ENCODE assay signal across 11 mouse cellular contexts in the genomic region with DNA sequence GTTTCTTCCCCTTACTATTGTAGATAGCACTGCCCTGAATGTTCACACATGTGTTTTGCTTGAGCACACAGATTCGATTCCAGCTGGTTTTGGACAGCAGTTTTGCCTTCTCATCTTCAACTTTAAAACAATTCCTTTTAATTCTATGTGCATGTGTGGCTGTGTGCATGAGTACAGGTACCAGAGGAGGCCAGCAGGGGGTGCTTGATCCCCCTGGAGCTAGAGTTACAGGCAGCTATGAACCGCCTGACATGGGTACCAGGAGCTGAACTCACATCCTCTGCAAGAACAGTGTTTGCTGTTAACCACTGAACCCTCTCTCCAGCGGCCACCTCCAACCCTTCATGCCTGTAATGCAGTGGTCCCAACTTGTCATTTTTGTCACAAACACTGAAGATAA. TPM values are rescaled to one million over a fixed set of nuclear protein-coding genes. Genes with fewer than 3 reads are reported as not detected.
DNase-seq lines count a peak whose midpoint lies in the region; ATAC-seq and TF ChIP-seq lines count a peak whose summit lies in the region.
"Had no signal": no experiment of that assay in that cellular context is flagged by ENCODE, and none has a peak within 500 bp of the region (broad histone marks: within the 10 kb centered on the region; RNA-seq: fewer than 3 reads in every experiment).

No protein-coding gene starts in this region.

- peak; percentile 55 for DNase-seq in CD4-positive, CD25-positive, alpha-beta regulatory T cell, adult 2 months (ENCODE audit: low read depth, low spot score)
- no peak for DNase-seq in left cerebral cortex, adult 2 months (ENCODE audit: extremely low spot score in 1 of 2, low spot score in 2 of 2)
- DNase-seq in left cerebral cortex, postnatal 4 days = no peak
- DNase-seq in CH12.LX (ENCODE audit: extremely low read depth) = no peak
- DNase-seq in embryonic facial prominence, embryonic 10.5 days (ENCODE audit: low spot score) = peak; percentile 29
- no peak for DNase-seq in ovary, postnatal 36 days (ENCODE audit: low spot score)
- no peak for DNase-seq in heart, postnatal 10 days

- no peak overlapping the region for H3K27ac ChIP-seq in left cerebral cortex, adult 2 months
- no peak overlapping the region for H3K27ac ChIP-seq in CH12.LX (ENCODE audit: insufficient read depth, low read depth)
- H3K27ac ChIP-seq in embryonic facial prominence, embryonic 10.5 days (replicated peaks) = no peak overlapping the region
- H3K27ac ChIP-seq: embryonic facial prominence, embryonic 12.5 days; heart, embryonic 15.5 days had no signal

- WGBS in embryonic facial prominence, embryonic 10.5 days = 93% methylated on average over 3 of the region's 3 CpGs

- dilution Hi-C loops in CH12.LX (cut with MboI; ENCODE audit: extremely low pct_ligation_motif_present, extremely low pct_unique_long_range_greater_than_20kb, low sequenced_read_pairs) = no loop called here

- peaks cover 58 to 63% of the 10 kb centered on the region in 2 experiments for H3K36me3 ChIP-seq in CH12.LX (replicated peaks in 1 of 2; ENCODE audit: control insufficient read depth in 1 of 2, insufficient read depth in 1 of 2, low read length in 1 of 2)
- peaks cover 67% of the 10 kb centered on the region for H3K36me3 ChIP-seq in embryonic facial prominence, embryonic 10.5 days (replicated peaks)

- no peak overlapping the region for H3K4me3 ChIP-seq in left cerebral cortex, adult 2 months
- no peak overlapping the region for H3K4me3 ChIP-seq in CH12.LX (replicated peaks in 1 of 3; ENCODE audit: low read depth in 2 of 3, low read length in 2 of 3, poor library complexity in 1 of 3)
- no peak overlapping the region for H3K4me3 ChIP-seq in embryonic facial prominence, embryonic 10.5 days
- H3K4me3 ChIP-seq: embryonic facial prominence, embryonic 12.5 days; heart, embryonic 15.5 days had no signal

- no peak; the same call in 1 of the 2 replicates for TF ChIP-seq RAD21 in CH12.LX (IDR thresholded peaks at IDR 0.05; ENCODE audit: low read depth, low read length)

- TF ChIP-seq CTCF in left cerebral cortex, adult 2 months (IDR thresholded peaks at IDR 0.05) = peak; percentile 45
- peak in 1 of 2 experiments; percentile 54; a peak in 2 of 4 replicates for TF ChIP-seq CTCF in CH12.LX (conservative IDR thresholded peaks at IDR 0.05 in 1 of 2, IDR thresholded peaks at IDR 0.05 in 1 of 2; ENCODE audit: low read depth in 2 of 2, low read length in 2 of 2)

- peaks cover 2% of the 10 kb centered on the region for H3K9me3 ChIP-seq in CH12.LX (replicated peaks; ENCODE audit: low read length)
- H3K9me3 ChIP-seq in embryonic facial prominence, embryonic 10.5 days = no peaks in the 10 kb centered on the region
- H3K9me3 ChIP-seq: embryonic facial prominence, embryonic 12.5 days; heart, embryonic 15.5 days had no signal

- no peak for ATAC-seq in CD4-positive, CD25-positive, alpha-beta regulatory T cell, adult 4 months

- H3K79me2 ChIP-seq in CH12.LX (replicated peaks; ENCODE audit: control insufficient read depth, extremely low read depth, insufficient read depth, poor library complexity, severe bottlenecking) = peaks cover 25% of the 10 kb centered on the region

- H3K4me2 ChIP-seq in CH12.LX (ENCODE audit: insufficient read depth, low read depth, poor library complexity, severe bottlenecking) = no peak overlapping the region
- H3K4me2 ChIP-seq: embryonic facial prominence, embryonic 12.5 days; heart, embryonic 15.5 days had no signal

- in situ Hi-C loops in CH12.LX (cut with MboI; ENCODE audit: low pct_ligation_motif_present, low pct_unique_long_range_greater_than_20kb, low sequenced_read_pairs) = no loop called here

- peaks cover 9 to 61% of the 10 kb centered on the region in 2 experiments for H3K4me1 ChIP-seq in CH12.LX (ENCODE audit: control insufficient read depth in 1 of 2, insufficient read depth in 2 of 2)
- peaks cover 20% of the 10 kb centered on the region for H3K4me1 ChIP-seq in embryonic facial prominence, embryonic 10.5 days

- no peaks in the 10 kb centered on the region for H3K27me3 ChIP-seq in CH12.LX (replicated peaks)
- no peaks in the 10 kb centered on the region for H3K27me3 ChIP-seq in embryonic facial prominence, embryonic 10.5 days (replicated peaks; ENCODE audit: low read depth, poor library complexity, severe bottlenecking)
- H3K27me3 ChIP-seq: embryonic facial prominence, embryonic 12.5 days; heart, embryonic 15.5 days had no signal

- TF ChIP-seq EP300 in CH12.LX (IDR thresholded peaks at IDR 0.05; ENCODE audit: low read length) = no peak

- TF ChIP-seq POLR2A in CH12.LX (IDR thresholded peaks at IDR 0.05; ENCODE audit: low read depth, low read length) = peak; percentile 5; the same call in 1 of the 2 replicates

- intact Hi-C loops in left cerebral cortex, adult 2 months (cut with DNase I) = no loop called here
- intact Hi-C loops in left cerebral cortex, postnatal 4 days (cut with DNase I) = no loop called here
- intact Hi-C loops in heart, postnatal 10 days (cut with DNase I) = no loop called here

- no peak overlapping the region for H3K9ac ChIP-seq in CH12.LX (ENCODE audit: insufficient read depth, low read depth)
- H3K9ac ChIP-seq: embryonic facial prominence, embryonic 12.5 days; heart, embryonic 15.5 days had no signal

TF ChIP-seq in CH12.LX, 34 proteins besides CTCF, POLR2A, EP300 and RAD21:
- no peak for TF ChIP-seq ZMIZ1 (IDR thresholded peaks at IDR 0.05; ENCODE audit: low read depth, low read length)
- no peak for TF ChIP-seq RCOR1 (conservative IDR thresholded peaks at IDR 0.05; ENCODE audit: low read depth, low read length)
- TF ChIP-seq KAT2A (IDR thresholded peaks at IDR 0.05; ENCODE audit: insufficient replicate concordance, low read length) = no peak
- no peak for TF ChIP-seq NRF1 (IDR thresholded peaks at IDR 0.05; ENCODE audit: low read depth, low read length)
- no peak for TF ChIP-seq ZNF384 (IDR thresholded peaks at IDR 0.05; ENCODE audit: low read depth, low read length)
- no peak for TF ChIP-seq MEF2A (IDR thresholded peaks at IDR 0.05; ENCODE audit: borderline replicate concordance, low read depth, low read length)
- no peak for TF ChIP-seq POLR2AphosphoS2 (IDR thresholded peaks at IDR 0.05; ENCODE audit: low read depth, low read length)
- TF ChIP-seq GABPA (IDR thresholded peaks at IDR 0.05; ENCODE audit: insufficient replicate concordance, low read depth, low read length) = no peak
TF ChIP-seq in CH12.LX: peak in this region for 0.

RNA-seq across cellular contexts. Expression of a gene that starts 3.2 kb away (rescaled TPM):
- 1 to 10 TPM in 1 of 2 experiments, under 1 TPM in 1; 0.93 to 1.3 TPM for polyA plus RNA-seq in CD4-positive, CD25-positive, alpha-beta regulatory T cell, adult 4 months (2017; shearing (Covaris generic))
- total RNA-seq in left cerebral cortex, adult 2 months (2021) = 1 to 10 TPM; 7.5 to 8.7 TPM
- total RNA-seq in left cerebral cortex, postnatal 4 days (2021) = 1 to 10 TPM; 1.9 TPM
- total RNA-seq in CH12.LX (2012; rRNA removed) (2.3 and 2.5 TPM in 2 replicates), CH12.LX (2014; rRNA removed) (0.97 and 1.3 TPM in 2 replicates)
- 2.5 and 3.2 TPM in 2 replicates for polyA plus RNA-seq in CH12.LX (2012; ENCODE audit: insufficient read length, low read depth)
- polyA plus RNA-seq in embryonic facial prominence, embryonic 10.5 days (2016; fragmentation: Nextera tagmentation; extraction: Ambion mirVana) = 0.91 and 1.0 TPM in 2 replicates
- 1 to 10 TPM; 5.9 to 7.3 TPM for total RNA-seq in heart, postnatal 10 days (2021)

RNA-seq across cellular contexts. Expression of a gene that starts 3.9 kb away (rescaled TPM):
- polyA plus RNA-seq in CD4-positive, CD25-positive, alpha-beta regulatory T cell, adult 4 months (2017; shearing (Covaris generic)) = 10 to 100 TPM; 64.9 to 80.3 TPM
- 100 to 1,000 TPM; 129 to 136 TPM for total RNA-seq in left cerebral cortex, adult 2 months (2021)
- 100 to 1,000 TPM; 159 to 164 TPM for total RNA-seq in left cerebral cortex, postnatal 4 days (2021)
- total RNA-seq in CH12.LX (2012; rRNA removed) = 252 and 297 TPM in 2 replicates
- total RNA-seq in CH12.LX (2014; rRNA removed) = 204 and 243 TPM in 2 replicates
- 258 and 286 TPM in 2 replicates for polyA plus RNA-seq in CH12.LX (2012; ENCODE audit: insufficient read length, low read depth)
- polyA plus RNA-seq in embryonic facial prominence, embryonic 10.5 days (2016; fragmentation: Nextera tagmentation; extraction: Ambion mirVana) = 114 and 122 TPM in 2 replicates
- 100 to 1,000 TPM; 112 TPM for total RNA-seq in heart, postnatal 10 days (2021)

RNA-seq across cellular contexts. Expression of a gene that starts 50.7 kb away (rescaled TPM):
- polyA plus RNA-seq in CD4-positive, CD25-positive, alpha-beta regulatory T cell, adult 4 months (2017; shearing (Covaris generic)) = 10 to 100 TPM; 43.2 to 54.1 TPM
- total RNA-seq in left cerebral cortex, adult 2 months (2021) = 10 to 100 TPM; 42.9 to 43.3 TPM
- total RNA-seq in left cerebral cortex, postnatal 4 days (2021) = 10 to 100 TPM; 49.3 to 51.0 TPM
- total RNA-seq in CH12.LX (2012; rRNA removed) = 41.3 and 44.1 TPM in 2 replicates
- 53.1 and 59.7 TPM in 2 replicates for total RNA-seq in CH12.LX (2014; rRNA removed)
- 60.3 and 66.0 TPM in 2 replicates for polyA plus RNA-seq in CH12.LX (2012; ENCODE audit: insufficient read length, low read depth)
- 49.4 and 53.7 TPM in 2 replicates for polyA plus RNA-seq in embryonic facial prominence, embryonic 10.5 days (2016; fragmentation: Nextera tagmentation; extraction: Ambion mirVana)
- 10 to 100 TPM; 22.1 to 23.5 TPM for total RNA-seq in heart, postnatal 10 days (2021)

RNA-seq across cellular contexts. Expression of a gene that starts 54.8 kb away (rescaled TPM):
- polyA plus RNA-seq in CD4-positive, CD25-positive, alpha-beta regulatory T cell, adult 4 months (2017; shearing (Covaris generic)) = not detected
- under 1 TPM in 1 of 2 experiments, not detected in 1; 0.12 TPM for total RNA-seq in left cerebral cortex, adult 2 months (2021)
- total RNA-seq in left cerebral cortex, postnatal 4 days (2021) = not detected
- total RNA-seq in CH12.LX (2012; rRNA removed) (0.04 TPM in 1 of 2 replicates, not detected in the other), CH12.LX (2014; rRNA removed) (not detected in 2 replicates)
- 0.08 TPM in 1 of 2 replicates, not detected in the other for polyA plus RNA-seq in CH12.LX (2012; ENCODE audit: insufficient read length, low read depth)
- not detected in 2 replicates for polyA plus RNA-seq in embryonic facial prominence, embryonic 10.5 days (2016; fragmentation: Nextera tagmentation; extraction: Ambion mirVana)
- total RNA-seq in heart, postnatal 10 days (2021) = not detected
- polyA plus RNA-seq: embryonic facial prominence, embryonic 12.5 days; neural tube, embryonic 11.5 days had no signal

Comparison
In these comparisons a context has a peak if more than half of its experiments do, and no peak if none do; other contexts are left out.
1. DNase-seq: peak in CD4-positive, CD25-positive, alpha-beta regulatory T cell, adult 2 months (single experiment) and embryonic facial prominence, embryonic 10.5 days (single experiment); none in left cerebral cortex, adult 2 months (0 of 2), left cerebral cortex, postnatal 4 days (single experiment), CH12.LX (single experiment), ovary, postnatal 36 days (single experiment) and heart, postnatal 10 days (0 of 2).